Mouse (Mus musculus): ENCODE data around the gene Psmb3.

DNA sequence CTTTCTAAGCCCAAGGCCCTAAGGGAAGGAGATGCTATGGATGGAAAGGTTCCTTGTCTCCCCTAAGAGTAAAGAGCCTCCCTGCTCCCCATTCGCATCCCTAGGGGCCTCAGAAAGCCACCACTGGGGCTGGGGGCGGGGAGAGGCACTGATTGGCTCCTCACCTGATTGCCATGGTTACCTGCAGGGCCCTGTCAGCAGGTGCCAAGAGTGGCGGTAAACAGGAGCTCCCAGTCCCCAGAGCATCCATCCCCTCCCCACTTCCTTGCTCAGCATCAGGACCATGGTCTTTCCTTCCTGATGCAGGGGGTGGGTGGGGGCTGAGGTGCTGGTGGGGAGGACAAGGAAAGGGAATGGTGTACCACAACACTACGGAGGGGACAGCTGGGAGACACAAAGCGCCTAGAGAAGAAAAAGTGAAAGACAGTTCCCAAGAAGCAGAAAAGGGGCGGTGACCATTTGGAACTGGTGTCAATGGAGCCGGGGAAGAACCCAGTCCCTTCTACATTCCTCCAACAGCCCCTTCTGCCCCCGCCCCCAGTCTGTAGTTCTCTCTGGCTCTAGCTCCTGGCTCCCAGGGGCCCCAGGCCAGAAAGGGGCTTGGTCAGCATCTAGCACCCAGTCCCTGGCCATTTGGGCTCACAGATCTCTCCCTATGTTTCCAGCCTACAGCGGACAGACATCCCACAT is 7.3 kb upstream of the Psmb3 start:
- TF ChIP-seq CTCF (IDR thresholded peaks at IDR 0.05; ENCODE audit: low read depth) (no peak), EP300 (IDR thresholded peaks at IDR 0.05; ENCODE audit: low read depth) (no peak)

All from heart, postnatal 0 days (tissue).